Mouse (Mus musculus) stomach, postnatal 0 days (tissue): ENCODE results near the gene Prmt3.

Source experiments
- CTCF ChIP-seq: IDR thresholded peaks from 2 replicates; pipeline ENCODE4 v1.5.1; 2016; ENCODE audit warnings: antibody characterized with exemption, low read depth, mild to moderate bottlenecking, moderate library complexity
- EP300 ChIP-seq: optimal IDR thresholded peaks from 2 replicates; pipeline ENCODE3; 2016; ENCODE audit warnings: antibody characterized with exemption

DNA sequence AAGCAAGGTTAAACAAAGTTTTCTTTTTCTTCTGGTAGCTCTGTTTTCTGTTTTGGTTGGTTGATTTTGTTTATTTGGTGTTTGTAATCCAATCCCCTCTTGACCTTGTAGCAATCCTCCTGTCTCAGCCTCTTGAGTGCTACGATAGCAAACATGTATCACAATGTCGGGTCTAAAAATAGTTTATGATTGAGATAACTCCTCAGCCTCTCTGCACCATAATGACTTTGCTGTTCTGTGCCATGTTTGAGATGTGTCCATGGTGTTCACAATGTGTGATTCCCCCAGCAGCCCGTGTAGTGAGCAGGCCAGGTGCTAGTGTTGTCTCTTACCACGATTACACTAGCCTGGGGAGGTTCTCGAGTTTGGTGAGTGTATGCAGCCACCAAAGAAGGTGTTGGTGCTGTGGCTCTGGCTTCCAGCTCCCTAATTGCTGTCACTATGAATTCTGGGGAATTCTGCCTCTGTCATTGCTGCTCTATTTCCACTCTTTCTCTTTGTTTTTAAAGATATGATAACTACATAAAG is 26.6 kb downstream of the Prmt3 start:
- TF ChIP-seq EP300 (no peak), CTCF (no peak)
